Mouse (Mus musculus) cerebral cortex, adult 2 months (tissue): Measurements from ENCODE around the gene Il17rc.

ENCODE experiments used
- WGBS: fragments of 180-500 bp; shearing (Covaris S2); methylation state at CpG from one replicate; pipeline ENCODE4 v1.1.7; 2018; 5-methylcytosine and 5-hydroxymethylcytosine counted together

Il17rc gene

DNA sequence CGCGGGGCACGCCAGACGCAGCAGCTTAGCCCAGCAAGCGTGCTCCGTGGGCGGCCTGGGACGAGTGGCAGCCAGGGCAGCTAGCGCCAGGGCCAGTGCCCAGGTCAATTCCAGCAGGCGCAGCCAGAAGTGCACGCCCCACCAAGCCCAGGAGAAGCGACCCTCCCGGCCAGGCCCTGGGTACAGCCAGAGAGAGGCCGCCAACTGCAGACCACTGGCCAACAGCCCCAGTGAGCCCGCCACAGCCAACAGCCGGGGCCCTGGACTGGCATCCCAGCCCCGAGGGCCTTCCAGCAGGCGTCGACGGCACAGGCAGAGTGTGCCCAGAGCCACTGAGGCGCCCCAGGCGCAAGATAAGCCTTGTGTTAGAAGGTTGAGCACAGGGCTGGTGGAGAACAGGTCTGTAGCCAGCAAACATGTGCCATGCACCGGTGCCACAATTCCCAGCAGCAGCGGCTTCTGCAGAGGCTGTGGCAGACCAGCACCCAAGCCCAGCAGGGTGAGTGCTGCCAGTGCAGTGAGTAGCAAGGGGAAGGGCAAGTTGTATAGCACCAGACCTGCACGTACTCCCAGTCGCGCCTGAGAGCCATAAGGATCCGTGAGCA lies 23.9 kb downstream of the Il17rc start:
- 58% methylated on average over 28 of the region's 28 CpGs for WGBS

DNA sequence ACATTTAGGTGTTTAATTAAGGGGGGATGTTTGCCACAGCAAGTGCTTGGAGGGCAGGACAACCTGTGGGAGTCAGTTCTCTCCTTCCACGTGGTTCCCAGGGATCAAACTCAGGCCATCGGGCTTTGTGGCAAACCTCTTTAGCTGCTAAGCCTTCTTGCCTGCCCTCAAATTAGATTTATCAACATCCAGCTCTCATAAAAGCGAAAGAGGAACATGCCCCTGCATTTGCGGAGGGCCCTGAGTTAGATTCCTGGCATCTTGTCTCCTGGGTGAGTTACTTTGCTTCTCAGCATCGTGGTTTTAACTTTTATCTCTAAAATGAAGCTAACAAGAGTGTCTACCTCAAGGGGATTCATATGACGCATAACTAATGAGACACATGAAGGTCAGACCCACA lies 28.1 kb downstream of the Il17rc start:
- 82% methylated on average over 6 of the region's 6 CpGs for WGBS

DNA sequence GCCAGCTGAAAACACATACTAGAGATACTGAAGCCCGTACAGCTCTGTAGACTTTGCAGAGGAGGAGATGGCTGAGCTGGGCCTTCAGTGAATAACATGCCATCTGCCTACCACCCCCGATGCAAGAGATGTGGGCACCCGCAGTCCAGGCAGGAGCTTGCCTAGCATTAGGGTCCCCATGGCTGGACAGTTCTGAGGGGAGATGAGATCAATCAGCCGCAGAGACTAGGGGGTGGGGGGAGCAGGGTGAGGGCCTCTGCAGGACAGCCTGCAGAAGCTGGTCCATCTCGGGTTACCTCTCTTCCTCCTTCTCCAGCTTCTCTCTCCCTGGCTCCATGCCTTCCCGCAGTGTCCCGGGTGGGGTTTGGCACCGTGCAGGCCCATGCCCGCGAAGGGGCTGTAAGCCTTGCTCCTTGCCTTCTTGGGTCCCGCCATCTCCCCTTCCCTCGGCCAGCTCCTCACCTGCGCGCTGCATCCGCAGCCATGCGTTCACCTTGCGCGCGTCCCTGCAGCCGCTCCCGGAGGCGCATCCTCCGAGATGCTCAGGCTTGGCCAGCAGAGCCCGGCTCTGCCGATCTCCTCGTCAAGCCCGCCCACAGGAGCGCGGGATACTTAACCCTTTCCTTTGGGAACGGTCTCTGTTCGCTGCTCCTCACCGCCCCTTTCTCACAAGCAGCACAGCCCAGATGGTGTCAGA lies 30.3 kb downstream of the Il17rc start, which contains the start of gene Prrt3:
Prrt3 (minus strand) TSS at position 544 of the 697 bp plus-strand sequence.
- WGBS, result 4% methylated on average over 32 of the region's 32 CpGs

DNA sequence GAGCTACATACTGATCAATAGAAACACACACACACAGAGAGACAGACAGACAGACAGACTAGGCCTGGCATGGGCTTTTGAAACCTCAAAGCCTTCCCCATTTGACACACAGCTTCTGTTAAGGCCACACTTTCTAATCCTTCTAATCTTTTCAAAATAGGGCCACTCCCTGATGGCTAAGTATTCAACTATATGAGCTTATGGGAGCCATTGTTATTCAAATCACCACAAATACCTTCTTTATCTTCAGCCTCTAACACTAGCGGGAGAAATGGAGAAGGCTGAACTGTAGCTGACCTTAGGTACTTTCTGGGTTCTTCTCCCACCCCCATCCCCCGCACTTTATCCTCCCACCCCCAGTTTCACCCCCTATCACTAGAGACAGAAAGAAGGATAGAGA lies 31.6 kb downstream of the Il17rc start:
- 88% methylated on average over 2 of the region's 2 CpGs for WGBS

DNA sequence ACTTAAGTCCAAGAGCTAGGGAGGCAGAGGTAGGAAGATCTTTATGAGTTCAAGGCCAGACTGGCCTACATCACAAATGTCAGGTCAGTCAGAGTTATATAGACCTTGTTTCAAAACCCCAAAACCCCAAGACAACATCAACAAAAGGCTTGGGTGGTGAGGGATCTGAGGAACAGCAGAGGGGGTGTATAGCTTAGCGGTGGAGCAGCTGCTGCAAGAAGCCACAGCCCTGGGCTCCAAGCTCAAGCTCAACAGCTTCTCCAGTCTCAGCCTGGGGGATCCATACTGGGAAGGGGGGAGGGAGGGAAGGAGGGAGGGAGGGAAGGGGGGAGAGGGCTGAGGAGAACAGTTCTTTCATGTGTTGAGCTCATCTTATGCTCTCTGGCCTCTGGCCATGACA lies 34.5 kb downstream of the Il17rc start:
- WGBS, result 67% methylated on average over 1 of the region's 1 CpGs

DNA sequence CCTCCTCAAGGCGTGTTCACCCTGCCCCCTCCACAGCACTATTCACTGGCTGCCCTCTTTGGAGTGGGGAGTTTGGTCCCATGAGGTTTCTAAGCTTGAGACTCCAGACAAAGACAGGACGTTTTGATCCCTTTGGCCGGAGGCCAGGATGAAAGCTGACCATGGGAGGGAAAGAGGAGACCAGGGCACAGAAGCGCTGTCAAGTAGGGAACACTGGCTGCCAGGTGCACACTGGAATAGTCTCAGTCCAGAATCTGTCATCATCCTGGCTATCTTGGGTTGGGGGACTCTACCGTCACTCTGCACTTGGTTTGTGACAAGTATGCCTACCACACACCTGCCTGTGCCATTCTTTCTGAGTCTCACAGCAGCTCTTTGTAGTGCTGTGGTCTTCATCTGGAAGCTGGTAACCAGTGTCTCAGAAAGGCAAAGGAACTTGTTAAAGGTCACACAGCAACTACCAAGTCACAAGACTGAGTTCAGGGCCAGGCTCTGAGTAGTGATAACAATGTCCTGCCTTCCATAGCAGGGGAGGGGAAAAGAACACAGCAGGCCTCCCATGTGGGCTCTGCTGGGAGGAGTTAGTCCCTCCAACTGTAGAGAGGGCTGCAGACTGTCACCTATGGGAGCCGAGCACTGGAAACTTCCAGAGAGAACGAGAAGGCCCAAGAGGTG lies 37.2 kb downstream of the Il17rc start:
- 58% methylated on average over 7 of the region's 7 CpGs for WGBS

DNA sequence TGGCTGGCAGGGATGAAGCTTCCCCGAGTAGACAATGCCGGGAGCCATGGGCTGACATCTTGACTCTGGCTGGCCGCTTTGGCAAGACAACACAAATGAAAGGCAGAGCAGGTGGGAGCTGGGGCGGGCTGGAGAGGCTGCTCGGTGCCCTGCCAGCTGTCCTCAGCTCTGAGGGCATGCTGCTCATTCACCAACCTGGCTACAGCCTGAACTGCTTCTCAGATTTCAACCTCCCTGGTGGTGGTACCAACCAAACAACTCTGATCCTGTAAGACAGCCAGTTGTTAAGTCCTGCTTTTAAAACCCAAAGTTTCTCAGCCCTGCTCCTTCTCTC lies 37.7 kb downstream of the Il17rc start:
- WGBS, result 48% methylated on average over 5 of the region's 5 CpGs

DNA sequence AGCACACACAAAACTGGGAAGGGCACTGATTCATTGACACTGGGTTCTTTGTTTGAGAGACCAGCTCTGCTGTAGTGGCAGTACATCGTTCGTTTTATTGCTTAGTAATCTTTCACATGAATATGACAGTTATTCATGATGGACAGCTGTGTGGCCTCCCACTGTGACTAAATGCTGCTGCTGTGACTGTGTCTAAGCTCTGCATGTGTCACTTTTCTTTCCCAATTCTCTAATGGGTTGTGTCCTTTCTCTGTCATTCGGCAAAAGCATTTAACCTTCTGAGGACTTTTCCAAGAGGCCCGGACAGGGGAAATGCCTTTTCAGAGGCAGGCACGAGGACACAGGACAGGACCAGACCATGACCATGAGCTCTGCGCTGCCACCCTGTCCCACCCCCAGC lies 42.7 kb downstream of the Il17rc start:
- WGBS, result 72% methylated on average over 6 of the region's 6 CpGs

DNA sequence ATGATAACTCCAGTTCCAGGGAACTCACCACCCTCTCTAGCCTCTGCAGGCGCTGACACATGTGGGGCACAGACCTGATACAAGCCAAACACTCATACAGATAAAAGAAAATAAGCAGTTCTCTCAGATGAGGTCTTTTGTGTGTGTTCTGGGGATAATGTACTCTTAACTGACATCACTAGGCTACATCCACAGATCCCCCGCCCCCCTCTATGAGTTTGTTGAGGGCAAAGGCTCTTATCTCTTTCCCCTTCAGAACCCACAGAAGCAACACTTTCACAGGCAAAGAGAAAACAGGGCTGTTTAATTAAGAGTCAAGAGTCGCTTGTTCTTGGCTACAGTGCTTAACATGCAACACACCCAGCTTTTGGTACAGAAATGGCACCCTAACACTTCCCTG lies 43.4 kb downstream of the Il17rc start:
- WGBS, result 98% methylated on average over 3 of the region's 3 CpGs

DNA sequence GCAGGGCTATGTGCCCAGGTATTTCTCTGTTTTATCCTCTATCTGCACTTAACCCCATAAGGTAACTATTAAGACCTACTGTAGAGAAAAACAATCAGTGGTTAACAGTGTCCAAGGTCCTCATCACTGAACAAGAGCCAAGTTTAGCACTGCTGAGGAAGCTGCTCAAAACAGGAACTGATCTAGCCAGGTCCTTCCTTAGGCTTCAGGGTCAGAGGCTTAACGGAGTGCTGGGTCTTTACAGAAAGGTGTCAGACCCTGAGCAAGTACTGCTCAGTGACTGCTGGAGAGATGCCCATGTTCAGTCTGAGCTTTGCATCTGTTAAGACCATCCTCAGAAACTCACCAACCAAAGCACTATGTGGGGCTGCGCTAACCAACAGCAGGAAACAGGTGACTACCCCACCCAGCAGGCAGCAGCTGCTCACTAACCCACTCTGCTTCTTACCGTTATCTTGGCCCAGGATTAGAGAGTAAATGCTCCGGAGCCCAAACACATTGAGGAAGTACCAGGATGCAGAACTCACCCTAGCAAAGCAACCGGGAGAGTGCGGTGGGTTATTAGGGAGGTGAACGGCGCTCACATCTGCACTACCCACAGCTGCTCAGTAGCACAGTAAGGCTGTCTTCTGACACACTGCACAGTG lies 46.3 kb downstream of the Il17rc start:
- WGBS, result 80% methylated on average over 8 of the region's 8 CpGs

DNA sequence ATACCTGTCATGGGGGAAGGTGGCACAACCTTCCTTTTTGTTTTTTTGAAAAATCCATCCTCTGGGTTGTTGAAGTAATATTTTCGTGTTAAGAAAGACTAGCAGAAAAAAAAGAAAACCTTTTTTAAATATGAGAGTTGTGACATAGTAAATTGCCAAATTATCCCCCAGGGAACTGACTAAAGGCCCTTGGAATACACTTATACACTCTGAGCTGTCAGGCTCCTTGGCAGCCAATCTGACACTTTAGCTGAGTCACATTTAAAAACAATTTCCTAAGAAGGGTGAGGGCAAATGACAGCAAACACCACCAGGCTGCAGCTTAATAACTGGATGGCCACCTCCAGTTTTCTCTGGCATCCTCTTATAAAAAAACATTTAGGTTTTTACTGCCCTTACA lies 51.1 kb downstream of the Il17rc start:
- WGBS, result 53% methylated on average over 1 of the region's 1 CpGs

DNA sequence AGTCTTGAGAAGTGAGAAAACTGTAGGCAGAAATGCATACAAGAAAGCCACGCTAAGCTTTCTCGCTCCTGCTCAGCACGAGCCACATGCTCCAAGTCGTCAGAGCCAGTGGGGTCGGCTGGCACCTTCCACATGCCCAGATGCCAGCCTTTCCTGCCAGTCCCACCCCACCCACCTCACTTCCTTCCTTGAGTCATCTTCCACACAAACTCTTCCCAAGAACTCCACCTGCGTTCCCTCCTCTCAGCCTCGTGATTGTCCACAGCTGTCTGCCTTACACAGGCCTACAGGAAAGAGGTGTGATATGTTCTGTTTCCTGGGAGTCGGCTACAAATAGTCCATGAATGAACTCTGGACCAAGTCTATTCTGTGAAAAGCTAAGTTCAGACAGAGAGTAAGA lies 52.2 kb downstream of the Il17rc start:
- WGBS, result 40% methylated on average over 8 of the region's 8 CpGs

DNA sequence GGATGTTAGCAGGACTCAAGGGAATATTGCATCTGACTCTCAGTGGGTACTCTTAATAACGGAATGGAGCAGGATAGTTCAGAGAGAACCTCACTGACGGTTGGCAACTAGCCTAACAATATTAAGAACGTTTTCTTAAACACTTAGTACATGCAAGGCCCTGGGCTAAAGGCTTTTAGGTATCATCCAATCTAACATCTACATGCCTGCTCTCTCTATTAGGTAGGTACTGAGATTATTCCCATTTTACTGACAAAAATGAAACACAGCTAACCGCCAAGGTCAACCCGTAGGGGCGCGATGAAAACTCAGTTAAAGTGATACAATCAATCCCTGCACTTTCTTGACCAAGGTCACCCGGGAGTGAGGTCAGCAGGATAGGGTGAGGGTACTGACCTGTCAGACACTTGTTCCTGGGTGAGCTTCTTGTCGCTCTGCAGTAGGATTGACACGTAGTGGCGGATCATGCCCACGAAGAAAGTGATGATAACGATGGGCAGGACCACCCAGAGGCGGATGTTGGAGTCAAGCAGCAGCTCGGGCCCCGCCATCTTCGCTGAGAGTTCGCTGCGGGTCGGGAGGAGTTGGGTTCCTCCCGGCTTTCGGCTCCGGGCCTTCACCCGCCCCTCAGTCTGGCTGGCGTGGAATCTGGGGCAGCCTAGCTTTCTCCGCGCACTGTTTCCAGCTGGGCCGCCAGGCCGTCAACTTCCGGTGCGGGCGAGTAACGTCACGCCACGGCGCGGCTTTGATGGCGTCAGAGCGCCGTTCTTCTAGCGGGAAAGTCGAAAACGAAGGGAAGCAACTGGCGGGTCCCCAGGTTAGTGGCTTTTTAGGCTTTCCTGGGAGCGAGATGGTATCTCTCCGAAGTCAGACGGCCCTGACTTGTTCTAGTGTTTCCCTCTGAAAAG lies 60.0 kb downstream of the Il17rc start, which contains the start of the genes Emc3 and Fancd2:
Emc3 (minus strand) TSS at position 721 of the 908 bp plus-strand sequence.
Fancd2 (plus strand) TSS at position 751 of the 908 bp plus-strand sequence.
- under 1% methylated on average over 47 of the region's 47 CpGs for WGBS

DNA sequence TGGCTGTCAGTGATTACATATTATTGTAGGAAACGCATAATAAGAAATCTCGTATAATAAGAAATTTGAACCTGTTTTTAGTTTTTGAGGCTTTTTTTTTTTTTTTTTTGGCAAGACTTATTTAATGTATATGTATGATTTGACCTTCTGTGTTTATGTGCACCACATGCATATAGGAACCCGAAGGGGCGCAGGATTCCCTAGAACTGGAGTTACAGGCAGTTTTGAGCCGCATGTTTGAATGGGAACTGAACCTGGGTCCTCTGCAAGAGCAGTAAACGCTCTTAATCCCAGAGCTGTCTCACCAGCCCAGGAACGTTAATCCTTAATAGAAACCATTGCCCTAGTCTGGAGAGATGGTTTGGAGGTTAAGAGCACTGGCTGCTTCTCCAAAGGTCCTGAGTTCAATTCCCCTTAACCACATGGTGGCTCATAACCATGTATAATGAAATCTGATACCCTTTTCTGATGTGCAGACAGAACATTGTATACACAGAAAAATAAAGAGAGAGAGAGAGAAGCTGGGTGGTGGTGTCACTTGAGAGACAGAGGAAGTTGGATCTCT lies 60.7 kb downstream of the Il17rc start:
- 8% methylated on average over 7 of the region's 7 CpGs for WGBS
